Mouse (Mus musculus) left cerebral cortex, postnatal 14 days (tissue): ENCODE results near the gene Npb. TPM values are rescaled to one million over a fixed set of nuclear protein-coding genes. Genes with fewer than 3 reads are reported as not detected.

Experiments
- DNase-seq, 2 experiments: peaks; one replicate each; pipeline ENCODE4 v3.0.0; 2021 to 2022; ENCODE audit warnings: low spot score in 2 of 2, mixed read lengths in 1 of 2
- intact Hi-C: fragments of 180-260 bp; cut with DNase I; formaldehyde crosslinking; loops from one replicate; pipeline ENCODE4 v1.15.1; 2025
- total RNA-seq, 2 experiments: library from RNA; stranded (reverse); gene quantifications; 2 replicates each; pipeline ENCODE4 v1.2.3; 2021

Gene Npb
- total RNA-seq, 2 experiments from 2014 or later = 0.97 to 1.0 TPM

DNA sequence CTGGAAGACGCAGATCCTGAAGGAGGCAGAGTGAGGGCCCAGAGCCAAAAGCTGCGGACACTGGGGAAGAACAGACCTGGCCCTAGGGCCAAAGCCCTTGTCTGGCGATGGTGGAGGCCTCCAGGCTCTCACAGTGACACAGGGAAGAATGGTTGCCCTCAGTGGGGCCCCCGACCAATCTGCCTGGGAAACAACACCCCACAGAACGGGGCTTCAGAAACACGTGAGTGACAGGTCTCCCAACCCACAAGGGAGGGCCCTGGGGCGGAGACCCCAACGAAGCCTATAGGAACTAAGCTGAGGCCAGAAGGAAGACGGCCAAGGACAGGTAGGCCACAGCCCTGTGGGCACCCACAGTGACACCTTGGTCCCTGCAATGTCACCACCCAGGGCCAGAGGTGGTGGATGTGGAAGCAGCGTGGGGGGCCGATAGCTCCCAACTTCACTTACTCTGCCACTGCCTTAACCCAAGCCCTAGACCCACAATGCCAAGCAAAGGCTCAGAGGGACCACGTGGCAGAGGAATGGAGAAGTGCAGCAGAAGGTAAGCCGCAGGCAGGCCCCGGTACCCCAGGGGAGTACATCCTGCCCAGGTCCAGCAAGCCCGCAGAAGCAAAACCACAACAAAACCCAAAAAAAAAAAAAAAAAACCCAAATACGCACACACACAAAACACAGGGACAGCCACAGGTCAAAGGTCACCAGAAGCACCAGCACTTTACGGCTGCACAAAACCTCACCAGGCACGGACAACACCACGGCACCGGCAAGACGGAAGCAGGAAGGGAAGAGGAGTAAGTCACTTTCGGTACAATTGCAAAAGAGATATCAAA is 19.4 kb downstream of the Npb start:
- intact Hi-C loops = loop anchor here (5.0 kb wide), 1 partner anchor 85 kb away; the partner anchor contains the start of genes Cenpx and Lrrc45
- no peak for DNase-seq

DNA sequence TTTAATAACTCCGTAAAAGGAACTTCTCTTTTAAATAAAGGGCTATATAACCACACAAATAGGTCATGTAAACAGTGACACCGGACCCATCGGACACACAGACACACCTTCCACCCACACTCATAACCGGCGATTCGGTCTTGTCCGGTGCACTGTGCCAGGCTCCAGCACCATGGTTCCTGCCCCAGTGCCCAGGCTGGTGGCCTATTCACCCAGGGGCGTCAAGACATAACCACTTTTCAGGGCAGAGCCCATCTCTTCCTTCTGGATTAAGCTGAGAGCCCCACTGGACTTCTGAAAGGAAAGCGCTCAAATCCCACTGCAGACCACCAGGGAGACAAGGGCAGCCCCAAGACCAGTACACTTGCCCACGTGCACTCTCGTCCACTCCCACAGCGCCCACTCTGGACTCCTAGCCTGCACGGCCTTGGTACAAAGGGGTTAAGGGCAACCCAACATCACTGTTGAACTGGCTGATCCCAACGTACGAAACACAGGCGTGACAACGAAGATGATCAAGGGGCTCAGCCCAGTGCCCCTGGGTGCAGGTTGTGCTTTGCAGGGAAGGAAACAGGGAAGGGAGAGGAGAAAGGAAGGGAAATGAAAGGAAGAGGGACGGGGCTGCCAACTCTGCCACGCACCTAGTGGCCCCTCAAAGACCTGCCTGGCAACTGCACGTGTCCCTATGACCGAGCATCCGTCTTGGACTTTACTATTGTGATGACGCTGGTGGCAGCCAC is 20.5 kb downstream of the Npb start:
- no peak for DNase-seq
- intact Hi-C loops = loop anchor here (5.0 kb wide), 1 partner anchor 84 kb away; the partner anchor contains the start of genes Cenpx and Lrrc45

DNA sequence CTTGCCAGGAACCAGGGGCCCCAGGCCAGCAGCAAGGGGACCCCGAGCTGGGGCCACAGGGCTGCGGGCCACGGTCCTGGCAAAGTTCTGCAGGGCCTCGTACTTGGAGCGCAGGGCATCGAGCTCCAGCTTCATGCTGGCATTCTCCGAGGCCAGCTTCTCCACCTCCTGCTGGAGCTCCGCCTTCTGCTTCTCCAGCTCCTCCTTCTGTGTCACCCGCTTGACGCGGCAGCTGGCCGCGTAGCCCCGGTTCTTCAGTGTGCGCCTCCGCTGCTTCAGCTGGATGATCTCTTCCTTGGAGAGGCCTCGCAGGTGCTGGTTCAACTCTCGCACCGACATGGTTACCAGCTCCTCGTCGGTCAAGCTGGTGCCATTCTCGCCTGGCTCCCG is 21.1 kb downstream of the Npb start:
- DNase-seq = no peak
- intact Hi-C loops = loop anchor here (5.0 kb wide), 1 partner anchor 83 kb away; the partner anchor contains the start of genes Cenpx and Lrrc45

DNA sequence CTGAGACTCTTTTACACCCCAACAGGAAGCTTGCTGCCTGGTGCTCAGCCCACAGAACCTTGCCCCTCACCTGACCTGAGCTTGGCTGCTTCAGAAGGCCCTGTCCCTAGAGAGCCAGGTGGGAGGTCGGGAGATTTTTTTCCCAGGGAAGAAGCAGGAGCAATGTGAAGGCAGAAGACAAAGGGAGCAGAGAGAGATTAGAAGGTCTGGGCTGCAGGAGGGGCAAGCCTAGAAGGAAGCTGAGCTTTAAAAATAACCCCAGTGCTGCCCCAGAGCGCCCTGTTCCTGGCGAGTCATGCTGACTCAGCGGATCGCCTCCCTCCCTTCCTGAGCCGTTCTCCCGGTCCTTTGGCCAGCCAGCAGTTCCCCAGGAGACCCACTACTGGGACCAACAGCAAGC is 21.6 kb downstream of the Npb start:
- DNase-seq = no peak
- intact Hi-C loops = loop anchor here (5.0 kb wide), 1 partner anchor 82 kb away; the partner anchor contains the start of genes Cenpx and Lrrc45

DNA sequence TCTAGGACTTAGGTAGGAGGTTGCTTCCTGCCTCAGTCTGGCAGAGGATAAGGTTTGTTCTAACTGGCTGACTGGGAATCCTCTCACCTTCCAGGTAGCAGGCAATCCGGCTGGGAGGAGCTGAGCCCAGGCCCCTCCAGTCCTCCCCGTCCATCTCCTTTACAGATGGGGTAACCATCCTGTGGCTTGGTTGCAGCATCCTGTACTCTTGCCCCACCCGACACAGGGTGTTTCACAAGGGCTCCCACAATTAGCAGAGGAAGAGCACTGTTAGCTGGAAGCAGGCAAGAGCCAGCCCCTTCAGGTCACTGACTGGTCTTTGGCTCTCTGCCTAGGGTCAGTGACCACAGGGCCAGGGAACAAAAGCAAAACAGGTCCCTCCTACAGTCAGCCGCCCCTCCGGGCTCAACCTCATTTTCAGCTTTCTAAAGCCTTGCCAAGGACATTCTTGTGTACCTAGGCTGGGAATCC is 22.2 kb downstream of the Npb start:
- DNase-seq = peak in 1 of 2 experiments; percentile 1
- intact Hi-C loops = no loop called here

DNA sequence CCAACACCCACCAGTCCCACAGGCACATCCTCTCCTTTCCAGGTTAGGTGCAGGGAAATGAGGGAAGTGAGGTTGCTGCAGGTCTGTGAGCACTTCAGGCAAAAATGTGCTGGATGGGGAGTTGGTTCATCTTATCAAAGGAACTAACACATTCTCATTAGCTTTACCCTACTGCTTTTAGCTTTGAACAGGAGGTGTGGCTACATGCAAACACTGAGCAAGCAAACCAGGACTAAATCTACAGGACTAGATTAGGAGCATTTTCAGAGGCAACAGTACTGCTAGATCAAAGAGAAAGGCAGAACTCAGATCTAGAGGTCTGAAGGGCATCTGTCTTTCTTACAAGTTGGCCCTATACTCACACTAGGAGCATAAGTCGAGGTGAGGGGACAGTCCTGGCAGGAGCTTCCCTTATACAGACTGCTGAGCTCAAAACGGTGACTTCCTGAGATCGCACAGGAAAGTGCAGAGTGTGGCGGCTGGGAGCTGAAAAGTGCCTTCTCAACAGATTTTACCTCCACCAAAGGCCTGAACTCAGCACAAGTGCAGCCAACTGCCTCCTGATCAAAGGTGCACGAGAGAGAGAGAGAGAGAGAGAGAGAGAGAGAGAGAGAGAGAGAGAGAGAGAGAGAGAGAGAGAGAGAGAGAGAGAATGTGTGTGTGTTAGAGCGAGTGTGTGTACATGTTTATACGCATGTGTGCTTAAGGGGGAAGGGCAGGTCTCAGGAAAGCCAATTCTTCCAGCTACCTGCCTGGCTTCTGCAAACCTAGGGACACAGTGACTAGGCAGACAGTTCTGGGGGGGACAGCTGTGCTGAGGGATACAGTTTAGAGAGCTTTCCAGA is 22.8 kb downstream of the Npb start:
- DNase-seq = no peak
- intact Hi-C loops = no loop called here

DNA sequence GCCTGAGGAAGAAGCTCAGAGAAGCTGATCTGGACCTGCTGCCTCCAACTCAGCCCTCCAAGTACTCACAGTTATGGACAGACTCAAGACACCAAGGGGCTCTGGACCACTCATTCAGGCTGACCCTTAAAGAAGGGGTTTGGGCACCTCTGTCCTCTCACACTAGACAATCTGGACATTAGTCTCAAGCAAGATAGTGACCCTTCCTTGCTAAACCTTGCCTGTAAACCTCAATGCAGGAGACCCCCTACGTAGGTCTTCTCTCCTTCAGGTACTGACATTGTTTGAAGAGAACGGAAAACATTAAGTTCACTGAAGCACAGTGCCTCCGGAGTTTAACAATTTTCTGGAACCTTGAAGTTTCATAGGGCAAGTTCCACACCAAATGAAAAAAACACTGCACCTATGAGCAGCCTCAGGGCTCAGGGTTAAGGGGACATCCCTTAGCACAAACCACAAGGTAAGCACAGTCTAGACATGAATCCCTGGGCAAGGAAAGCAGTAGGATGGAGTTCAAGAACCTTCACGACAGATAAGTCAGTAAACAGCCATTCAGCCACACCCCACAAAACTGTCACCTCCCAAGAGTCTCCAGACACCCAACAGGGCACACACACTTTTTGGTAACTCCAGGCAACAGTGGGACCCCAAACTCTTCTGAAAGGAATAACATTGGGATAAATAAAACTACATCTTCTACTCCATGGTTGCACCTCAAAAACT is 23.6 kb downstream of the Npb start:
- no peak for DNase-seq

DNA sequence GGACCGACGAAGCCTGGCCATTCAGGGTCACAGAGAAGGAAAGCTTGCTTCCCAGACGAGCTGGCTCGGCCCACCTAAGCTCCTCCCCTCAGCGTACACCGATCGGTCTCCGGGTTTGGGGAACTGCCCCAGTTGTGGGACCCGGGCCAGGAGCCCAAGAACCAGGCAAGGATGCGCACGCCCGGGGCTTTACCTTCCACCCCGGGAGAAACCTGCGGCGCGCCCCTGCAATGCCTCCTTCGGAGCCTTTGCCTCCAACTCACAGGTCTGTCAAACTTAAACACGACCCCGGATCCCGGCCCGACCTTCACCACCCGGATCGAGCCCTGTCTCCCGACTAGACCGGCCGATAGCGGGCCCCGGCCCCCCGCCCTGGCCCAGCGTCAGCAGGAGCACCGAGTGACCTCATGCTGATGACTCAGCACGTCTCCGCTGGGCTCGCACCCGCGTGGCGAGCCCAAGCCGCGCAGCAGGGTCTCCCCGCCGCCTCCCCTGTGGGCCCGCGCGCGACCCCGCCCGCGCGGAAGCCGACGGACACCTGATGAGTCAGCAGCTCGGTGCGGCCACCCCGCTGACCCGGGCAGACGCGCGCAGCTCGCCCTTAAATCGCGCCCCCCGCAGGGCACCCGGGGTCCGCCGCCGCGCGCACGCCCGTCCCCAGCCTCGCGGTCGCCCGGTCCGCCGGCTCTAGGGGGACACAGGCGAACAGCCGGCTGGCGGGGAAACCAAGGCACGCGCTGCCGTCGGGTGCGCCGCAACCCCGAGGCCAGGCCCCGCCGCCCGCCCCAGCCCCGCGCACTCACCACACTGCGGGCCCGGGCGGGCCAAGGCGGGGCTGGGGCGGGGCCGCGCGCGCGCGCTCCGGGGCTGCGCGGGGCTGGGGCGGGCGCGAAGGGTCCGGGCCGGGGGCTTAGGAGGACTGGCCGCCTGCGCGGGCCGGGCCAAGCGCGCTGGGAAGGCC is 24.6 kb downstream of the Npb start:
- intact Hi-C loops = no loop called here
- DNase-seq = peak in 1 of 2 experiments; percentile 69

More for the DNA sequence above, 23.6 kb downstream of the Npb start:
- intact Hi-C loops = no loop called here

DNA sequence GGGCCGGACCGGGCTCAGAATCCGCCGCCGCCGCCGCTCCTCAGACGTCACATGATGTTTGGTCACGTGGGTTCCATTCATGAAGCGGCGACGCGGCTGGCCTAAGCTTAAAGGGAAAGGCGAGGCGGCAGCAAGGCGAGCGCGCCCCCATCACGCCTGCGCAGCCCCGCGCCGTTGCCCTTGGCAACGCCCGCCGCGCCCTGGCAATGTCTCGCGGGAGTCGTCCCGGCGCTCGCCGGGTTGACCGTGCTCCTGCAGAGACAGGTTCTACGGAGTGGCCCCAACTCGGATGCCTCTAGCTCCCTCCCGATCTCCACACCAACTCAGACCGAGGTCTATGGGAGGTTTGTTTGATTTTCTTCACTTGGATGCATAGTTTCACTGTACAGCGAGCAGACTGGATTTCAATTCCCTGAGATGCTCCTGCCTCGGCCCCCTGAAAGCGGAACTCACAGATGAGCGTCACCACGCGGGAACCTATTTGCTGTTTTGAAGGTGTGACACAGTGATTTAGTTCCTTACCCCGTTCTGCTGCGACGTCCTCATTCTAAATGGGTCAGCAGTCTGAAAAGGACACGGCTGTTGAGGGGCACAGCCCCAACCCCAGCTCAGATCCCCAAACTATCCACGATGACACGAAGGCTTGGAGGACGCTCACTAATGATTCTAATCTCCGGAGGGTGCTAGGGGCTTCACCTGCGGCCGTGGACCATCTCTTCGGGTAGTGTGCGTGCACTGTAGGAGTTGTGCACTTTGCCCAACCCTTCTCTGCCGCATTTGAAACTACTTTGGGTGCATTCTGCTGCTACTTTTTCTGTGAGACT is 25.5 kb downstream of the Npb start, which contains the start of gene Mafg:
Gene Mafg (minus strand): TSS at position 81 of the 824 bp plus-strand sequence.
- intact Hi-C loops = no loop called here
- DNase-seq = peak; percentile 95 to 97

DNA sequence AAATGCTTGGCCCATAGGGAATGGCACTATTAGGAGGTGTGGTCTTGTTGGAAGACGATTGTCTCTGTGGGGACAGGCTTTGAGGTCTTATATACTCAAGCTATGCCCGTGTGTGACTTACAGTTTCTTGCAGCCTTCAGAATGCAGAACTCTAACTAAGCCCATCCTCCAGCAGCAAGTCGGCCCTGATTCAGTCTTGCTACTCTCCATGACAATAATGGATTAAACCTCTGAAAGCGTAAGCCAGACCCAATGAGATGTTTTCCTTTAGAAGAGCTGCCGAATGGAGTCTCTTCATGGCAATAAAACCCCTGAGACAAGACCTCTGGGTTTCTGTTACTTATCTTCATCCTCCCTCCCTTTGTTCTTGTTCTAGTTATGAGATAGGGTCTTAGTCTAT is 26.5 kb downstream of the Npb start:
- DNase-seq = no peak
- intact Hi-C loops = no loop called here

DNA sequence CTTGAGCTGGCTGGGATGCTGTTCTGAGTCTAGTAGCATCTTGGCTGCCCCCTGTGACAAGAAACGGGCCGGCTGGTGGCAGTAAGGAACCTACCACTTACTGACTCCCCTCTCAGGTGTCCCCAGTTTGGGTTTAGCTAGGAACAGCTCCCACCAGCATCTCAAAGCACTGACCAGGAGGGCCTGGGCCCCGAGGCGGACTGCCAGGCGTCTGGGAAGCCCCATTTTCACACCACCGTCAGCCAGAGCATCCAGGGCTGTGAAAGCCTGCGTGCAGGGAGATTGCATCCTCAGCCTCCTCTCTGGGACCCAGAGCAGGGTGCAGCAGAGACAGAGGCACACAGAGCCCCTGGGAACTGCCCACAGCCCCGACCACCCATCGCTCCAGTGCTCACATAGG is 33.0 kb downstream of the Npb start:
- intact Hi-C loops = no loop called here

DNA sequence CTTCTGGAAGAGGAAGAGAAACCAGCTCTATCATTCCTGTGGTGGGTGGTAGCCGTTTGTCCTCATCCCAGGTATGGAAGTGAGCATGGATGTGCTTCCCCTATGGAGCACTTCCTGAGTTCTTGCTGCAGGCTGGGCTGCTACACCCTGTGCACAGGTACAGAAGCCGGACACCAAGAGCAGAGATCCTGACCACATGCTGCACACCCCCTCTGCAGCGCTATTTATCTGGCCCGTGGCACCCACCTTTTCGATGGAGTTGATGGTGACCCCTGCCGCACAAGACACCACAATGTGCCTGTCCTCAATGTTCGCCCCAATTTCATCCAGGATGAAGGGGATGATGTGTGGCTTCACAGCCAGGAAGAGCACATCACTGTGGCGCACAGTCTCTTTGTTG is 33.6 kb downstream of the Npb start:
- intact Hi-C loops = no loop called here

More for the DNA sequence above, 33.0 kb downstream of the Npb start:
- DNase-seq = no peak

DNA sequence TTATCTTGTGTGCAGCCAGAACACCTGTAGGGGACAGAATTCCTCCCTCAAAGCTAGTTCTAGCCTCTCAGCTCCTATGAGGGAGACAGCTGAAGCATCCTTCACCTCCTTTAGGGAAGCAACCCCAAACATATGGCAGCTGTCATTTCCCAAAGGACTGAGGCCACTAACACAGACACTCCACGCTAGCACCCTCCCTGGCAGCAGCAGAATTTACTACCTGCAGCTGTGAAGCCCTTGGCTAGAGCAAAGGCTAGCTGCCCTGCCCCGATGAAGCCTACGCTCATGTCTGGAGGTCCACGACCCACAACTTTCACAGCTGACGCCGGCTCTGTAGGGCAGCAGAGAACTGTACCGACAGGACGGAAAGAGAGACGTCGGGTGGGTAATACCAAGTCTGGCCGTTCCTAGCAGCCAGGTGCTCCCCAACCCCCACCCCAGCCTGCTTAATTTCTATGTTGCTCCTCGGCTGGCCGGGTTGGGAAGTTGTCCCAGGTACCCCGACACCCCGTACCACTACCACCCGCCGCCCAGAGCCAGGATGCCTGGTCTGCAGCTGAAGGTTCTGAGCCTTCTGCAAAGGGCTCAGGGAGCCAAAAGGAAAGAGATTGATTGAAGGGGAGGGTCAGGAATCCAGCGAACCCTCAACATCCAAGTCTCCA is 34.8 kb downstream of the Npb start:
- intact Hi-C loops = no loop called here

More for the DNA sequence above, 33.6 kb downstream of the Npb start:
- no peak for DNase-seq

DNA sequence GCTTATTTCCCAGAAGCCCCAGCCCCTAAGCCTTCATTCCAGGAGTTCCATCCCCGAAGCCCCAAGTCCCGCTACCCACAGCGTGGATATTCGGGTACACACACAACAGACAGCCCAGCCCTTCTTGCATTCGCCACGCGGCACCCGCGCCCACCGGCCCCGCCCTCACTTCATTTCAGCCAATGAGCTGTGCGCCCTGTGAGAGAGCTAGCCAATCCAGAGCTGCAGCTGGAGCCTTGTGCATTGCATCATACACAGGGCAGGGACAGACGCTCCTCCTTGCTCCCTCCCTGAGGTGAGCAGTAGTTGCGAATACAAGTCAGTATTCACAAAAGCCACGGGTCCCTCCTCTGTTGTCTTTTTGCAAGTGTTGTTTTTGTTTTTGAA is 35.3 kb downstream of the Npb start, which contains the start of gene Pycr1:
Gene Pycr1 (minus strand): TSS at position 169 of the 387 bp plus-strand sequence.
- peak; percentile 93 to 94 for DNase-seq
- intact Hi-C loops = no loop called here

More for the DNA sequence above, 34.8 kb downstream of the Npb start:
- DNase-seq = no peak

DNA sequence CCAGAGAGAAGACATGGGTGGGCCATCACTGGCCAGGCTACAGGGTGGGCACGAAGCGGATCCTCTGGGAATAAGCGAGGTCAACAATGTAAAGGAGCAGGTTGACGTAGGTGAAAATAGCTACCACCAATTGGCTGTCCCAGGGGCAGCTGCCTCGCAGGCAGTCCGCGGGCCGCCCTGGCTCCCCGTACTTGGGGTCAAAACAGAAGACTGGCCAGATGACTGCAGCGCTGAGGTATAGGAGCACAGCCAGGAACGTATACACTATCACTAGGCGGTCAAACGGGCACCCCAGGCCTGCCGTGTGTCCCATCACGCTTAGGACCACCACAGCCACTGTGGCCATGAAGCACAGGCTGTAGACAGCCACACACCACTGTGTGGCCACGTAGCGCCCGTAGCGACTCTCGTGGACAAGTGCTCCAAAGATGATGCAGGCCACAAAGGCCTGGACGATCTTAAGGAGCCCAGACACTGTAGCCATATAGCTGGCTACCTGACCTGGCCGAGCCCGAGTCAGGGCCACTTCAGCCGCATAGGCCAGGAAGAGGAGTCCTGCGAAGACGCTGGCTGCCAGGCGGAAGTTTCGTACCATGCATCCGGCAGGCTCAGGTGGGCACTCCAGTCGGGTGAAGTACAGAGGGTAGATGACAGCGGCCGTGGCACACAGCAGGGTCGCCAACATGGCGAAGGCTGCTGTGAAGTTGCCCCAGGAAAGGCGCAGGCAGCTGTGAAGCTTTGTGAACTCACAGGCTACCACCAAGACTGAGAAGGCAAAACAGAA is 39.0 kb downstream of the Npb start:
- DNase-seq = no peak
- intact Hi-C loops = no loop called here
